Mouse (Mus musculus) ovary, postnatal 36 days (tissue): Measurements from ENCODE around the gene E2f2.

ENCODE experiments used
- DNase-seq: peaks from one replicate; pipeline ENCODE4 v3.0.0; 2022; ENCODE audit warnings: low spot score, mixed read lengths

The E2f2 gene

DNA sequence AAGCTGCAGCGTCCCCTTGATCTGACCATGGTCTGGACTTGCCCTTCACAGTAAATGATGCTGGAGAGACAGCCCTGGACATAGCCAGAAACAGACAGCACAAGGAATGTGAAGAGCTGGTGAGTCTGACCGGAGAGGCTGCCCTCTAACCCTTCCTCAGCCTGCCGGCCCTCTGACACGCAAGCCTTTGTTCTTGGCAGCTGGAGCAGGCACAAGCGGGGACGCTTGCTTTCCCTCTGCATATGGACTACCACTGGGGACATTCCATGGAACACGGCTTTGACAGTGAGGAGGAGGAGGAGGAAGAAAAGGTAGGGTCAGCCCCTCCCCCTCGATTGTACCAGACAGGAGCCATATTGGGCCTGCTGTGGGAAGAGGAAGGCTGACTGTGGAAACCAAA lies 68.8 kb downstream of the E2f2 start:
- DNase-seq: no peak

DNA sequence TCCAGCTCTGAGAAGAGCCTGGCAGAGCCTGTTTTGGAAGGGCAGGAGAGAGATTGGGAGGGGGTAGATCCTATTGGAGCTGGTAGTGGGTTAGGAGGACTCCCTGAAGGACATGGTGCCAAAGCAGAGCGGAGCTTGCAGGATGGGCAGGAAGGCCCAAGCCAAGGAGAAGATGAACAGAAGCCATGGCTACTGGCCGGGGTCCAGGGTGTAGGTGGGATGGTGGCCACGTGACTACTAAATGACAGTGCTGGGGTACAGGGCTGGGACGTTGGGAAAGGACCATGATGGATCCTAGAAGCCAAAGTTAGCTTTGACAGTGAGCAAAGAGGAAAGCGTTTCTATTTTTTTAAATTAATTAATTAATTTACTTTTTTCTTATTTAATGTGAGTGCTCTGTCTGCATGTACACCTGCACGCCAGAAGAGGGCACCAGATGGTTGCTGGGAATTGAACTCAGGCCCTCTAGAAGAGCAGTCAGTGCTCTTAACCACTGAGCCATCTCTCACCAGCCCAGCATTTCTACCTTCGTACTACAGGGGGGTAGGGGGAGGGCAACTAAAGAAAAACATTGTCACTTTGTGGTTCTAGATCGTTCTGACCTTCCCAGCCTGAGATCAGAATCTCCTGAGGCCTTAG lies 70.0 kb downstream of the E2f2 start:
- DNase-seq: no peak

GRCm38 (mm10) chr4:136242728-136243127 lies 70.5 kb downstream of the E2f2 start:
- DNase-seq: no peak

- no peak for DNase-seq
Measured at GRCm38 (mm10) chr4:136244208-136244607, 72.0 kb downstream of the E2f2 start.
